Mouse (Mus musculus): ENCODE measurements at regions not wholly inside any gene's neighbourhood (a gene's known extent, or its start where the extent isn't known, plus 50 kb on each side); places are given as distances from the start of the nearest gene placed in this dataset.

- DNase-seq (ENCODE audit: low read depth, low spot score) = no peak
Observed at GRCm38 (mm10) chr17:43219636-43220035, 50.5 kb upstream of the Adgrf1 start.

All from embryo, embryonic 11.5 days (tissue).